Mouse (Mus musculus) midbrain, embryonic 16.5 days (tissue): ENCODE measurements around the gene Wdr54. TPM values are rescaled to one million over a fixed set of nuclear protein-coding genes. Genes with fewer than 3 reads are reported as not detected.
A peak's percentile ranks its signal among the peaks of the same experiment; 100 is the strongest.
"Not testable (repeated sequence)": the region's sequence is repeated elsewhere in the genome, so short reads cannot be mapped to it uniquely, and the experiment has no call there.

ENCODE experiments used
- ATAC-seq: fragments of 200-750 bp; cut with Nextera tagmentation; 2 replicates; pipeline ENCODE4 v1.8.0; 2017; ENCODE audit warnings: moderate TSS enrichment
- H3K27ac ChIP-seq: fragments of 300-500 bp; sonication (generic); 2 replicates; pipeline ENCODE4 v1.5.1; 2014; ENCODE audit warnings: mild to moderate bottlenecking, low read length, mixed read lengths
- H3K27me3 ChIP-seq: fragments of 300-500 bp; sonication (generic); 2 replicates; pipeline ENCODE4 v1.6.1; 2014; ENCODE audit warnings: low read depth, low read length, mixed read lengths; ENCODE audit not compliant: control insufficient read depth, insufficient read depth
- H3K36me3 ChIP-seq: fragments of 300-500 bp; sonication (generic); 2 replicates; pipeline ENCODE4 v1.6.1; 2014; ENCODE audit warnings: mild to moderate bottlenecking, low read length, moderate library complexity, mixed read lengths; ENCODE audit not compliant: control insufficient read depth, insufficient read depth
- H3K4me1 ChIP-seq: fragments of 300-500 bp; sonication (generic); 2 replicates; pipeline ENCODE4 v1.6.1; 2014; ENCODE audit warnings: mild to moderate bottlenecking, low read length, mixed read lengths; ENCODE audit not compliant: control insufficient read depth, insufficient read depth
- H3K4me2 ChIP-seq: fragments of 300-500 bp; sonication (generic); 2 replicates; pipeline ENCODE4 v1.6.1; 2014; ENCODE audit warnings: mild to moderate bottlenecking, low read length, mixed read lengths
- H3K4me3 ChIP-seq: fragments of 300-500 bp; sonication (generic); 2 replicates; pipeline ENCODE4 v1.5.1; 2014; ENCODE audit warnings: low read depth, mild to moderate bottlenecking, low read length, moderate library complexity, mixed read lengths
- H3K9ac ChIP-seq: fragments of 300-500 bp; sonication (generic); 2 replicates; pipeline ENCODE4 v1.6.1; 2014; ENCODE audit warnings: low read depth, low read length, mixed read lengths
- H3K9me3 ChIP-seq: fragments of 300-500 bp; sonication (generic); replicated peaks from 2 replicates; pipeline ENCODE4 v1.6.1; 2014; ENCODE audit warnings: mild to moderate bottlenecking, low read length, mixed read lengths; ENCODE audit not compliant: control insufficient read depth, poor library complexity, severe bottlenecking
- WGBS: fragments of 180-500 bp; shearing (Covaris S2); extraction: QIAGEN DNeasy Blood & Tissue Kit; methylation state at CpG from one replicate; pipeline ENCODE4 v1.1.7; 2014; 5-methylcytosine and 5-hydroxymethylcytosine counted together
- polyA plus RNA-seq: library from polyadenylated mRNA; unstranded; fragments of >200 nt; fragmentation: Nextera tagmentation; extraction: Ambion mirVana; gene quantifications from 2 replicates; pipeline ENCODE4 v1.2.1, GENCODE M21; 2015

Wdr54 gene
- polyA plus RNA-seq, 1 experiment from 2014 or later, result 20.1 TPM

GRCm38 (mm10) chr6:83165026-83165606 is 8.9 kb upstream of the Wdr54 start:
- Histone ChIP-seq H3K9me3 (no peaks in the 10 kb centered on the region), H3K27ac (peak overlapping the region; percentile 94), H3K4me2 (peak overlapping the region; percentile 83), H3K4me1 (peaks cover 35% of the 10 kb centered on the region), H3K9ac (peak overlapping the region; percentile 93), H3K27me3 (peaks cover 31% of the 10 kb centered on the region), H3K36me3 (no peaks in the 10 kb centered on the region), H3K4me3 (peak overlapping the region; percentile 92)
- ATAC-seq, result peak; percentile 52
- 2% methylated on average over 6 of the region's 6 CpGs for WGBS

GRCm38 (mm10) chr6:83162701-83163100 is 6.5 kb upstream of the Wdr54 start:
- H3K27ac ChIP-seq, result no peak overlapping the region
- H3K9ac ChIP-seq, result peak overlapping the region; percentile 45; the same call in 1 of the 2 replicates
- peaks cover 33% of the 10 kb centered on the region for H3K27me3 ChIP-seq
- WGBS, result under 1% methylated on average over 8 of the region's 8 CpGs
- H3K36me3 ChIP-seq, result no peaks in the 10 kb centered on the region
- no peaks in the 10 kb centered on the region for H3K9me3 ChIP-seq
- no peak for ATAC-seq
- H3K4me1 ChIP-seq, result peaks cover 27% of the 10 kb centered on the region
- peak overlapping the region; percentile 45 for H3K4me2 ChIP-seq
- H3K4me3 ChIP-seq, result peak overlapping the region; percentile 26; the same call in 1 of the 2 replicates

GRCm38 (mm10) chr6:83161921-83162641 is 5.9 kb upstream of the Wdr54 start:
- Histone ChIP-seq H3K9ac (peak overlapping the region; percentile 45; the same call in 1 of the 2 replicates), H3K9me3 (no peaks in the 10 kb centered on the region), H3K27me3 (peaks cover 33% of the 10 kb centered on the region), H3K4me3 (peak overlapping the region; percentile 26), H3K36me3 (no peaks in the 10 kb centered on the region), H3K4me2 (peak overlapping the region; percentile 45), H3K27ac (no peak overlapping the region), H3K4me1 (peaks cover 23% of the 10 kb centered on the region)
- WGBS, result 2% methylated on average over 49 of the region's 49 CpGs
- ATAC-seq, result no peak

GRCm38 (mm10) chr6:83161442-83161841 is 5.2 kb upstream of the Wdr54 start:
- Histone ChIP-seq H3K9me3 (no peaks in the 10 kb centered on the region), H3K27me3 (peaks cover 33% of the 10 kb centered on the region), H3K27ac (no peak overlapping the region), H3K36me3 (no peaks in the 10 kb centered on the region), H3K4me3 (no peak overlapping the region; the same call in 1 of the 2 replicates), H3K9ac (no peak overlapping the region), H3K4me2 (peak overlapping the region; percentile 45), H3K4me1 (peaks cover 18% of the 10 kb centered on the region)
- 8% methylated on average over 19 of the region's 19 CpGs for WGBS
- ATAC-seq, result no peak

- not testable (repeated sequence) for H3K27ac ChIP-seq, H3K4me2 ChIP-seq, ATAC-seq, H3K9ac ChIP-seq, H3K9me3 ChIP-seq, H3K4me3 ChIP-seq, H3K36me3 ChIP-seq
- 27% methylated on average over 3 of the region's 3 CpGs for WGBS
- H3K27me3 ChIP-seq, result peaks cover 33% of the 10 kb centered on the region
- H3K4me1 ChIP-seq, result peaks cover 21% of the 10 kb centered on the region
Observed at GRCm38 (mm10) chr6:83159456-83159855, 3.3 kb upstream of the Wdr54 start.

GRCm38 (mm10) chr6:83155552-83156238 is 502 bp downstream of the Wdr54 start:
- H3K27ac ChIP-seq, result peak overlapping the region; percentile 55; the same call in 1 of the 2 replicates
- H3K4me1 ChIP-seq, result peaks cover 10% of the 10 kb centered on the region
- H3K4me2 ChIP-seq, result peak overlapping the region; percentile 87
- H3K4me3 ChIP-seq, result peak overlapping the region; percentile 48
- H3K36me3 ChIP-seq, result no peaks in the 10 kb centered on the region; the same call in 1 of the 2 replicates
- no peaks in the 10 kb centered on the region for H3K9me3 ChIP-seq
- H3K27me3 ChIP-seq, result peaks cover 7% of the 10 kb centered on the region
- ATAC-seq, result peak; percentile 47
- peak overlapping the region; percentile 74 for H3K9ac ChIP-seq
- 7% methylated on average over 23 of the region's 23 CpGs for WGBS

GRCm38 (mm10) chr6:83153485-83153884 is 2.7 kb downstream of the Wdr54 start:
- H3K27ac ChIP-seq, result no peak overlapping the region
- 77% methylated on average over 5 of the region's 5 CpGs for WGBS
- no peaks in the 10 kb centered on the region; the same call in 1 of the 2 replicates for H3K36me3 ChIP-seq
- no peak overlapping the region for H3K4me3 ChIP-seq
- peaks cover 10% of the 10 kb centered on the region for H3K4me1 ChIP-seq
- H3K4me2 ChIP-seq, result no peak overlapping the region
- H3K9me3 ChIP-seq, result no peaks in the 10 kb centered on the region
- no peak for ATAC-seq
- no peaks in the 10 kb centered on the region for H3K27me3 ChIP-seq
- H3K9ac ChIP-seq, result no peak overlapping the region

GRCm38 (mm10) chr6:83153038-83153437 is 3.2 kb downstream of the Wdr54 start:
- H3K4me2 ChIP-seq, result no peak overlapping the region
- ATAC-seq, result no peak
- WGBS, result 88% methylated on average over 12 of the region's 12 CpGs
- H3K9ac ChIP-seq, result no peak overlapping the region
- H3K9me3 ChIP-seq, result no peaks in the 10 kb centered on the region
- H3K27ac ChIP-seq, result no peak overlapping the region
- H3K36me3 ChIP-seq, result no peaks in the 10 kb centered on the region; the same call in 1 of the 2 replicates
- H3K4me3 ChIP-seq, result no peak overlapping the region
- H3K27me3 ChIP-seq, result no peaks in the 10 kb centered on the region
- peaks cover 10% of the 10 kb centered on the region for H3K4me1 ChIP-seq
